ENCODE assay signal across 13 mouse cellular contexts in the genomic region with DNA sequence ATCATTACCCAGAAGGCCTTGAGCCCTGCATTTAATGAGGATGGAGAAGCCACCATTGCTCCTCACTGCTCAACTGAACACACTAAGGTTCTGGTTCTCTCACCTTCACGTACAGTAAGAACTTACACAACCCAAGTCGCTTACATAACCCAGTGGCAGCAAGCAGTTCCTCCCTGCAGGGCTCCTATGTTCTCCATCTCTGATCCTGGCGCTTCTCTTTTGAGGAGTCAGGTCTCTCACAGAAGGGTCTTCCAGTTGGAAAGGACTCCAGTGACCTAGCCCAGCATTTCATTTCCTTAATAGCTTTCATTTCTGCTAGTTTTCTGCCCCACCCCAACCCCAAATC. TPM values are rescaled to one million over a fixed set of nuclear protein-coding genes. Genes with fewer than 3 reads are reported as not detected.
DNase-seq lines count a peak whose midpoint lies in the region; ATAC-seq lines count a peak whose summit lies in the region.
"Had no signal": no experiment of that assay in that cellular context is flagged by ENCODE, and none has a peak within 500 bp of the region (broad histone marks: within the 10 kb centered on the region; RNA-seq: fewer than 3 reads in every experiment).

No protein-coding gene starts in this region.

- no peaks in the 10 kb centered on the region for H3K9me3 ChIP-seq in liver, embryonic 11.5 days (ENCODE audit: control insufficient read depth, low read length)
- H3K9me3 ChIP-seq: forebrain, embryonic 10.5 days; G1E; hindbrain, embryonic 15.5 days had no signal

- no peaks in the 10 kb centered on the region; the same call in 1 of the 2 replicates for H3K36me3 ChIP-seq in liver, embryonic 11.5 days (ENCODE audit: control insufficient read depth, insufficient read depth, low read length)
- H3K36me3 ChIP-seq in macrophage (ENCODE audit: inconsistent target): no peaks in the 10 kb centered on the region
- H3K36me3 ChIP-seq: forebrain, embryonic 10.5 days; hindbrain, embryonic 15.5 days had no signal

- H3K4me1 ChIP-seq in liver, embryonic 11.5 days (replicated peaks; ENCODE audit: control insufficient read depth, insufficient read depth, low read length): peaks cover 76% of the 10 kb centered on the region

- H3K4me2 ChIP-seq in liver, embryonic 11.5 days: peak overlapping the region; percentile 47; the same call in 1 of the 2 replicates
- H3K4me2 ChIP-seq: hindbrain, embryonic 15.5 days had no signal

- peak; percentile 34; the same call in 1 of the 2 replicates for ATAC-seq in frontal cortex, adult (ENCODE audit: low TSS enrichment)
- no peak for ATAC-seq in liver, embryonic 11.5 days (replicated peaks; ENCODE audit: low FRiP score)
- peak; percentile 24 to 46; a peak in 1 of 4 replicates for ATAC-seq in hematopoietic stem cell, adult 5-6 weeks (replicated peaks in 1 of 2; ENCODE audit: insufficient read depth in 1 of 2, low FRiP score in 2 of 2, low TSS enrichment in 1 of 2, low read depth in 1 of 2, poor library complexity in 2 of 2, severe bottlenecking in 2 of 2)
- ATAC-seq in megakaryocyte progenitor cell, adult 5-6 weeks (replicated peaks; ENCODE audit: poor library complexity): no peak; the same call in 1 of the 2 replicates

- no peak overlapping the region; the same call in 1 of the 2 replicates for H3K9ac ChIP-seq in liver, embryonic 11.5 days (ENCODE audit: low read depth, low read length)
- H3K9ac ChIP-seq: hindbrain, embryonic 15.5 days had no signal

- H3K79me2 ChIP-seq in macrophage (ENCODE audit: inconsistent target): peaks cover 100% of the 10 kb centered on the region

- H3K27ac ChIP-seq in liver, embryonic 11.5 days (ENCODE audit: low read depth, low read length): peak overlapping the region; percentile 65
- peak overlapping the region; percentile 60 for H3K27ac ChIP-seq in macrophage
- H3K27ac ChIP-seq: forebrain, embryonic 10.5 days; hindbrain, embryonic 15.5 days had no signal

- H3K27me3 ChIP-seq in liver, embryonic 11.5 days (replicated peaks; ENCODE audit: control insufficient read depth, insufficient read depth, low read length): no peaks in the 10 kb centered on the region
- H3K27me3 ChIP-seq: hindbrain, embryonic 15.5 days had no signal

- WGBS in liver, embryonic 11.5 days: 77% methylated on average over 3 of the region's 3 CpGs
- 39% methylated on average over 3 of the region's 3 CpGs for WGBS in macrophage (ENCODE audit: missing documents)

- no peak overlapping the region for H3K4me3 ChIP-seq in liver, embryonic 11.5 days (ENCODE audit: low read depth, low read length)
- H3K4me3 ChIP-seq in macrophage (ENCODE audit: inconsistent target): no peak overlapping the region
- H3K4me3 ChIP-seq: forebrain, embryonic 10.5 days; hindbrain, embryonic 15.5 days had no signal

- DNase-seq in frontal cortex, postnatal 36 days (ENCODE audit: low spot score in 2 of 2): no peak
- DNase-seq in liver, embryonic 11.5 days (ENCODE audit: low spot score): no peak
- DNase-seq in liver: no peak
- DNase-seq in adrenal gland, adult 18-20 months (ENCODE audit: low spot score in 2 of 2): no peak
- DNase-seq: midbrain, embryonic 14.5 days; thymus, postnatal 14 days had no signal

RNA-seq across cellular contexts. Expression of a gene that starts 31.3 kb away (rescaled TPM):
- 11.7 and 12.3 TPM in 2 replicates for polyA plus RNA-seq in liver, embryonic 11.5 days (2014; fragmentation: Nextera tagmentation; extraction: Ambion mirVana)
- 68.2 and 74.3 TPM in 2 replicates for total RNA-seq in hematopoietic stem cell, adult 5-6 weeks (2017)
- total RNA-seq in macrophage (2018; cell fraction: chromatin; rRNA removed): 100 to 1,000 TPM in 6 of 26 experiments, 10 to 100 TPM in 16, 1 to 10 TPM in 4; 7.0 to 151 (median 51.2) TPM
- 100 to 1,000 TPM in 1 of 26 experiments, 10 to 100 TPM in 25; 13.3 to 101 (median 50.0) TPM for total RNA-seq in macrophage (2018; cell fraction: cytosol; rRNA removed)
- 100 to 1,000 TPM in 5 of 26 experiments, 10 to 100 TPM in 21; 11.9 to 127 (median 54.9) TPM for total RNA-seq in macrophage (2018; cell fraction: nucleus; rRNA removed)
- 23.9 to 39.4 TPM (median 30.8 TPM) in 3 replicates for polyA plus RNA-seq in macrophage (2018)
- total RNA-seq in megakaryocyte progenitor cell, adult 5-6 weeks (2015): 19.9 and 23.7 TPM in 2 replicates
- total RNA-seq in megakaryocyte progenitor cell, adult 5-6 weeks (2017): 20.1 and 22.8 TPM in 2 replicates
- total RNA-seq in adrenal gland, adult 18-20 months (2021): 10 to 100 TPM; 48.9 to 63.3 TPM

Comparison
In these comparisons a context has a peak if more than half of its experiments do, and no peak if none do; other contexts are left out.
1. ATAC-seq: peak in frontal cortex, adult (single experiment) and hematopoietic stem cell, adult 5-6 weeks (2 of 2); none in liver, embryonic 11.5 days (single experiment) and megakaryocyte progenitor cell, adult 5-6 weeks (single experiment).